Mouse (Mus musculus): ENCODE data around the gene Coch.
"Not testable (repeated sequence)": the region's sequence is repeated elsewhere in the genome, so short reads cannot be mapped to it uniquely, and the experiment has no call there.

Gene Coch

DNA sequence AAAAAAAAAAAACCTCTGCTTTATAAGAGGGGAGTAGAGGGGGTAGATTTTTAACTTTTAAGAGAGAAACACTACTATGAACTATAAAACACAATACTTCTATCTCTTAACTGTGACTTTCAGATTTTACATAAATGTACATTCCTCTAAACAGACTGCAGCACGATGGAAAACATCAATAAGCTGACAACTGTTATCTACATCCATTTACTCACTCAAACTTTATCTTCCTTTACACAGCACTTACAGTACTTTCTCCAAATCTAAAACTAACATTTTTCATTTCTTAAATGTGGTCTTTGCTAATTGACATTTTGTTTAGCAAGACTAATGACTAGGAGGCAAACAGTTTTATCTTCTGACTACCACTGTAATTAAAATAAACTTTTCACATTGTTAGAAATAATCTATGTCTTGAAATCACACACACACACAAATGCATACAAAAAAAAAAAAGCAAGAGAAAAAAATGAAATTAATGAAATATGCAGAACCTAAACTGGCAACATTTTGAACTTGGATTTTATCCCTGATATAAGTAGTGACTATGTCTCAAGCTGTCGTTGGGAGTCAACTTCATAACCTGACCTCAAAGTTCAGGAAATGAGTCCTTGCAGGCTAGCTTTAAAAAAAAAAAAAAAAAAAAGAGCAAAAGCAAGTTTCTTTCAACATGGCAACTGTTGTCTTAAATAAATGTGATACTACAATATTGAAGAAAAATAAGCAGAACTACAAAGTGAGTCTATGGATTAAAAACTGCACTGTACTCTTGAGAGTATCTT, 43.7 kb downstream of the Coch start:
- DNase-seq (ENCODE audit: low read depth, low spot score), result no peak

GRCm38 (mm10) chr12:51641871-51642270, 48.7 kb downstream of the Coch start:
- DNase-seq (ENCODE audit: low read depth, low spot score), result no peak

DNA sequence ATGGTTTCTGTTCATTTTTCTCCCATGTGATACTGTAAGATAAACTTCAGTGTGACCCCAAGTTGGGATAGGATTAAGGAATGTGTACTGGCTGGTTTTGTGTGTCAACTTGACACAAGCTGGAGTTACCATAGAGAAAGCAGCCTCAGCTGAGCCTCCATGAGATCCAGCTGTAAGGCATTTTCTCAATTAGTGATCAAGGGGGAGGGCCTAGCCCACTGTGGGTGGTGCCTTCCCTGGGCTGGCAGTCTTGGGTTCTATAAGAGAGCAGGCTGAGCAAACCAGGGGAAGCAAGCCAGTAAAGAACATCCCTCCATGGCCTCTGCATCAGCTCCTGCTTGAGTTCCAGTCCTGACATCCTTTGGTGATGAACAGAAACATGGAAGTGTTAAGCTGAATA, 56.3 kb downstream of the Coch start:
- DNase-seq (ENCODE audit: low read depth, low spot score), result not testable (repeated sequence)
